Mouse (Mus musculus): ENCODE results near the gene Zfp574. TPM values are rescaled to one million over a fixed set of nuclear protein-coding genes. Genes with fewer than 3 reads are reported as not detected.

The Zfp574 gene
- polyA plus RNA-seq, 1 experiment, result 23.7 TPM

DNA sequence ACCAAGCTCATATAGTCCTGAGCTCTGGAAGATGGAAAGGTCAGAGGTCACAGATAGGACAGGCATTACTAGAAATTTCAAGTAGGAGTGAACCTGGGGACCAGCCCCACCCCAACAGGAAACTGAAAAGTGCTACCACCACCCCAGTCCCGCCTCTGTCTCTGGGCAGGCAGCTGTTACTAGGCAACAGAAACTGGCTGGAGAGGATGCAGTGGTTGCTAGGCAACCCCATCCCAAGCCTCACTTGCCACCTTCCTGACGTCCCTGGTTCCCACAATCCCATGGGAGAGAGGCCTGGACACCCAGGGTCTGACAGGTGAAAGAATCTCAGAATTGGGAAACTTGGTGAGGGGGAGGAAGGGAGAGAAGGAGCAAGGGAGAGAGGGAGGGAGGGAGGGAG is 3.6 kb upstream of the Zfp574 start:
- no peak for DNase-seq (ENCODE audit: low read depth in 1 of 2, low spot score in 2 of 2)
- Histone ChIP-seq H3K27ac (ENCODE audit: insufficient read depth, low read length) (no peak overlapping the region), H3K27me3 (ENCODE audit: control insufficient read depth, insufficient read depth, low read length) (peaks cover 4% of the 10 kb centered on the region; the same call in 1 of the 2 replicates), H3K36me3 (ENCODE audit: control insufficient read depth, insufficient read depth, low read length) (no peaks in the 10 kb centered on the region), H3K4me3 (ENCODE audit: extremely low read depth, insufficient read depth, insufficient read length) (no peak overlapping the region), H3K4me1 (ENCODE audit: control insufficient read depth, insufficient read depth, insufficient read length) (peaks cover 7% of the 10 kb centered on the region; the same call in 1 of the 2 replicates)
- WGBS, result 62% methylated on average over 2 of the region's 2 CpGs
- TF ChIP-seq POLR2A (IDR thresholded peaks at IDR 0.05; ENCODE audit: low read depth, low read length) (no peak), CTCF (IDR thresholded peaks at IDR 0.05; ENCODE audit: extremely low read depth, insufficient read depth, insufficient read length, insufficient replicate concordance) (no peak)

DNA sequence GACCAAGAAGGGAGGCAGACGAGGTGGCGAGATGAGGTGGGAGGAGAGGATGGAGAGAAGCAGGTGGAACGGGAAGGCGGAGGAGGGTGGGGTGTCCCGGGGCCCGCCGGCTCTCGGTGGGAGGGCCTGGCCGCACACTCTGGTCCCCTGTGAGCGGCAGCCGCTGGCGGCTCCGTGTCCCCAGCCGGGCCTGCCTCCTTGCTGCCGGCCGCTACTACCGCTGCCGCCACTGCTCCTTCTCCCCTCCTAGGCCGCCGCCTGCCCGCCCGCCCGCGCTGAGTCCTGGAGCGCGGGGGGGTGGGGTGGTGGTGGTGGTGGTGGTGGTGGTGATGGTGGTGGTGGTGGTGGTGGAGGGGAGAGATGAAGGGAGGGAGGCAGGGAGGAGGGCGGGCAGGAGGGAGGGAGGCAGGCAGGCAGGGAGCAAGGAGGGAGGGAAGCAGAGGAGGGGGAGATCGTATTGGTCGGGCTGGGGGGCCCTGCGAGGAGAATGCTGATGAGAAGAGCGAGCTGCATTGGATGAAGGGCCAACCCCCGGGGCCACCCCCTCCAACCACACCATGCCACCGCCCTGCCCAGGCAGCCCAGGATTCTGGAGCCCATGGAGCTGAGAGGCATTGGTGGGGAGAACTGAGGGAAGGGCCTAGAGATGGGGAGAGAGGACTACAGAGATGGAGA is 486 bp downstream of the Zfp574 start:
- 5% methylated on average over 17 of the region's 33 CpGs for WGBS
- Histone ChIP-seq H3K4me1 (ENCODE audit: control insufficient read depth, insufficient read depth, insufficient read length) (peaks cover 7% of the 10 kb centered on the region; the same call in 1 of the 2 replicates), H3K27ac (ENCODE audit: insufficient read depth, low read length) (no peak overlapping the region), H3K4me3 (ENCODE audit: extremely low read depth, insufficient read depth, insufficient read length) (peak overlapping the region; percentile 50), H3K36me3 (ENCODE audit: control insufficient read depth, insufficient read depth, low read length) (no peaks in the 10 kb centered on the region), H3K27me3 (ENCODE audit: control insufficient read depth, insufficient read depth, low read length) (peaks cover 4% of the 10 kb centered on the region; the same call in 1 of the 2 replicates)
- no peak for TF ChIP-seq POLR2A (IDR thresholded peaks at IDR 0.05; ENCODE audit: low read depth, low read length)
- no peak for TF ChIP-seq CTCF (IDR thresholded peaks at IDR 0.05; ENCODE audit: extremely low read depth, insufficient read depth, insufficient read length, insufficient replicate concordance)
- no peak for DNase-seq (ENCODE audit: low read depth in 1 of 2, low spot score in 2 of 2)

GRCm38 (mm10) chr7:25073924-25074323 is 1.6 kb downstream of the Zfp574 start:
- H3K4me1 ChIP-seq (ENCODE audit: control insufficient read depth, insufficient read depth, insufficient read length), result peaks cover 7% of the 10 kb centered on the region; the same call in 1 of the 2 replicates
- TF ChIP-seq CTCF (IDR thresholded peaks at IDR 0.05; ENCODE audit: extremely low read depth, insufficient read depth, insufficient read length, insufficient replicate concordance), result no peak
- TF ChIP-seq POLR2A (IDR thresholded peaks at IDR 0.05; ENCODE audit: low read depth, low read length), result no peak
- H3K36me3 ChIP-seq (ENCODE audit: control insufficient read depth, insufficient read depth, low read length), result no peaks in the 10 kb centered on the region
- no peak overlapping the region for H3K27ac ChIP-seq (ENCODE audit: insufficient read depth, low read length)
- H3K4me3 ChIP-seq (ENCODE audit: extremely low read depth, insufficient read depth, insufficient read length), result no peak overlapping the region
- 81% methylated on average over 8 of the region's 8 CpGs for WGBS
- H3K27me3 ChIP-seq (ENCODE audit: control insufficient read depth, insufficient read depth, low read length), result peaks cover 4% of the 10 kb centered on the region; the same call in 1 of the 2 replicates
- no peak for DNase-seq (ENCODE audit: low read depth in 1 of 2, low spot score in 2 of 2)

DNA sequence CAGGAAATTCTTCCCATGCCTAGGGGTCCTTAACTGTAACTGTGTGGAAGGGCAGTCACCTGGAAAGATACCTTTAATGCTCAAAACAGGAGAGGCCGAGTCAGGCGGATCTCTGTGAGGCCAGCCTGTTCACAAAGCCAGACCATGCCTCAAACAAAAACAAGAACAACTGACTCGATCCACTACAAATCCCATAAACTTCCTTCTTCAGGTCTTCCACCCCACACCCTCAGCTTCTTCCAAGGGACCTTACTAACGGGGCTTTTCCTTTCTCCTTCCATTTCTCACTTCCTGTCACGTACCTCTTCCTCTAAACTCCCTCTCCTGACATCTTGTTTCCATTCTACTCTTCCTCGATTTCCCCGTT is 3.9 kb downstream of the Zfp574 start:
- H3K4me3 ChIP-seq (ENCODE audit: extremely low read depth, insufficient read depth, insufficient read length), result peak overlapping the region; percentile 61
- H3K4me1 ChIP-seq (ENCODE audit: control insufficient read depth, insufficient read depth, insufficient read length), result peaks cover 7% of the 10 kb centered on the region; the same call in 1 of the 2 replicates
- TF ChIP-seq POLR2A (IDR thresholded peaks at IDR 0.05; ENCODE audit: low read depth, low read length) (no peak), CTCF (IDR thresholded peaks at IDR 0.05; ENCODE audit: extremely low read depth, insufficient read depth, insufficient read length, insufficient replicate concordance) (no peak)
- H3K27me3 ChIP-seq (ENCODE audit: control insufficient read depth, insufficient read depth, low read length), result peaks cover 4% of the 10 kb centered on the region; the same call in 1 of the 2 replicates
- H3K36me3 ChIP-seq (ENCODE audit: control insufficient read depth, insufficient read depth, low read length), result peaks cover 16% of the 10 kb centered on the region
- WGBS, result 19% methylated on average over 7 of the region's 7 CpGs
- DNase-seq (ENCODE audit: low read depth in 1 of 2, low spot score in 2 of 2), result no peak
- peak overlapping the region; percentile 28; the same call in 1 of the 2 replicates for H3K27ac ChIP-seq (ENCODE audit: insufficient read depth, low read length)

GRCm38 (mm10) chr7:25076663-25077413 is 4.5 kb downstream of the Zfp574 start:
- under 1% methylated on average over 56 of the region's 56 CpGs for WGBS
- Histone ChIP-seq H3K27ac (ENCODE audit: insufficient read depth, low read length) (peak overlapping the region; percentile 88), H3K4me3 (ENCODE audit: extremely low read depth, insufficient read depth, insufficient read length) (peak overlapping the region; percentile 70), H3K27me3 (ENCODE audit: control insufficient read depth, insufficient read depth, low read length) (peaks cover 4% of the 10 kb centered on the region; the same call in 1 of the 2 replicates), H3K36me3 (ENCODE audit: control insufficient read depth, insufficient read depth, low read length) (peaks cover 21% of the 10 kb centered on the region), H3K4me1 (ENCODE audit: control insufficient read depth, insufficient read depth, insufficient read length) (peaks cover 7% of the 10 kb centered on the region; the same call in 1 of the 2 replicates)
- TF ChIP-seq POLR2A (IDR thresholded peaks at IDR 0.05; ENCODE audit: low read depth, low read length), result peak; percentile 85
- TF ChIP-seq CTCF (IDR thresholded peaks at IDR 0.05; ENCODE audit: extremely low read depth, insufficient read depth, insufficient read length, insufficient replicate concordance), result no peak
- peak; percentile 95 to 98 for DNase-seq (ENCODE audit: low read depth in 1 of 2, low spot score in 2 of 2)

DNA sequence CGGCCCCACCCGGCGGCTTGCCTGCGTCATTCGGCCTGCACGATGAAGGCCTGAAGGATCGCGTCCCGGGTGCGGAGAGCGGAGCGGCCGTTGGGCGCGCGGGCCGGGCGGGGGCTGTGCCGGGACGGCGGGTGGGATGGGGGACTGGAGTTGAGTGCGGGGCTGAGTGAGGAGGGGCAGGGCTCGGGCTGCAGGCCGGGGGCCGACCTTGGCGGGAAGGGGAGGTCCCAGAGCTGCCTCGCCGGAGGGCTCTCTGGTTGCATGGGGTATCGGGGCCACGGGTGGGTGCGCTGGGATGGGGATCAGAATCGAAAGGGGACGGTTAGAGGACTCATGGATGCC is 5.0 kb downstream of the Zfp574 start:
- WGBS, result 1% methylated on average over 33 of the region's 33 CpGs
- peak overlapping the region; percentile 71 for H3K27ac ChIP-seq (ENCODE audit: insufficient read depth, low read length)
- peaks cover 7% of the 10 kb centered on the region; the same call in 1 of the 2 replicates for H3K4me1 ChIP-seq (ENCODE audit: control insufficient read depth, insufficient read depth, insufficient read length)
- H3K27me3 ChIP-seq (ENCODE audit: control insufficient read depth, insufficient read depth, low read length), result peaks cover 4% of the 10 kb centered on the region; the same call in 1 of the 2 replicates
- H3K4me3 ChIP-seq (ENCODE audit: extremely low read depth, insufficient read depth, insufficient read length), result peak overlapping the region; percentile 70
- TF ChIP-seq CTCF (IDR thresholded peaks at IDR 0.05; ENCODE audit: extremely low read depth, insufficient read depth, insufficient read length, insufficient replicate concordance) (no peak), POLR2A (IDR thresholded peaks at IDR 0.05; ENCODE audit: low read depth, low read length) (no peak)
- no peak for DNase-seq (ENCODE audit: low read depth in 1 of 2, low spot score in 2 of 2)
- H3K36me3 ChIP-seq (ENCODE audit: control insufficient read depth, insufficient read depth, low read length), result peaks cover 26% of the 10 kb centered on the region
